Mouse (Mus musculus) liver, postnatal 0 days (tissue): ENCODE measurements around the gene Fut11.

Experiments
- CTCF ChIP-seq: sonication (generic); IDR thresholded peaks from 2 replicates; pipeline ENCODE4 v1.5.1; 2016; ENCODE audit warnings: antibody characterized with exemption, low read depth
- EP300 ChIP-seq: IDR thresholded peaks from 2 replicates; pipeline ENCODE4 v1.6.1; 2016; ENCODE audit warnings: antibody characterized with exemption, low read depth, mild to moderate bottlenecking

GRCm38 (mm10) chr14:20698515-20698914, 3.7 kb downstream of the Fut11 start:
- TF ChIP-seq EP300 (no peak), CTCF (no peak)
